Mouse (Mus musculus) kidney, adult 8-10 months (tissue): ENCODE measurements around the gene Kctd21.
A peak's percentile ranks its signal among the peaks of the same experiment; 100 is the strongest.

Source experiments
- DNase-seq, 2 experiments: peaks; one replicate each; pipeline ENCODE4 v3.0.0; 2022

Kctd21 gene

GRCm38 (mm10) chr7:97324342-97324741 is 7.8 kb upstream of the Kctd21 start:
- no peak for DNase-seq

- no peak for DNase-seq
These were observed 6.8 kb upstream of the Kctd21 start for GRCm38 (mm10) chr7:97325156-97325985.

DNA sequence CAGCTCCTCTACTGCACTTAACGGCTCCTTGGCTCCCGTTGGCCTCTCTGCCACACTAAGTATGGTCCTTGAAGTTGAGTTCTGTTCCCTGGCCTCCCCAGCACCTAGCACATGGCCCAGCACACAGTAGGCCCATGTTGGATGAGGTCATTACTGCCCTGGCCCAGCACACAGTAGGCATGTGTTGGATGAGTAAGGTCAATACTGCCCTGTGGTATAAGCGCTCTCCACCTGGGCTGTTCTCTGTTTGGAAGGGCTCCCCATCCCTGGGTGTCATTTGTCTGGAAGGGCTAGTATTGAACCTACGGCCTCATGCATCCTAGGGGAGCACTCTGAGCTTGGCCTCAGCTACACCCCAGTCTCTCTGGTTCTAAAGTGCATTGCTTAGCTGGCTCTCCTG is 4.8 kb upstream of the Kctd21 start:
- no peak for DNase-seq

DNA sequence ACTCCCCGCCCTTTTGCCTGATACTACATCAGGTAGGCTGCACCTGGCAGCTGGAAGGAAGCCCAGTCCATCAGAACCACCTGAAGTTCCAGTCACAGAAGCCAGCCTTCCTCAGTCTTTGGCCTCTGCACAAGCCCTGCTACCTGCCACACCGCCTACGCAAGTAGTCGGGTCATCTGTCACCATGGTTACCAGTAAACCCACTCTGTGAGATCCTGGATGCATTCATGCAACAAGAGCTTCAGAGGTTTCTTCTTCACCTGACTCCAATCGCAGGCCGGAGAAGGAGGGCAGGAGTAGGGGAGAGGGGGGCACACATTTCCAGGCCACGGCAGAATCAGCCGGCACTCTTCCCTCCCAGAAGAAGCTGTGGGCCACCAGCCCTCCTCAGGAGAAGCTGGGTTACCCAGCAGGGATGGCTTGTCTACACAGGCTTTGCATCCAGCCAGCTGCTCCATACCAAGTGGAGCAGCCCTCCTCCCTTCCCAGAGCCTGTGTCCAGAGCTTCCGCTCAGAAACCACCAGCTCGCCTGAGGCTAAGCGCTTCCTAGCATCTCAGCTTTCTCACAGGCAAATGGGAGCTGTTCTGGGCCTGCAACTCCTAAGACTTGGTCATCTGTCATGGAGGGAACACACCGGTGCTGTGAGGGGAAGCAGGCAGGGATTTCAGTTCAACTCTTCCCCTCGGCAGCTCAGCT is 3.1 kb upstream of the Kctd21 start:
- DNase-seq = no peak

DNA sequence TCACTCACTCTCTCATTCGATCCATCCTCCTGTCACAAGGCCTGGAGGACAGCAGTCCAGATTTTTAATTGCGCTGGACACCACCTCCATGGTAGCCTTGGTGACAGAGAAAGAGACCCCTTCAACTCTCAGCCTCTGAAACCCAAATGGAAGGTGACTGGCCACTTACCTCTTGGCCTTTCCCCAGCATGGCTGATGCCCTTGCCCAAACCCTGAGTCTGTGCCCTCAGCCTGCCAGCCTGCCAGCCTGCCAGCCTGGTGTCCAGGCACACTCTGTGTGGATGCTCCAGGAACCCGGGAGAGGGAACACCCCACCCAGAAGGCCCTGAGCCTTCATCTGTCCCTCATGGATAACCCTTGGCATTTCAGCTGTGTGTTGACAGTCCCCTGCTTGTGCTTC is 2.5 kb upstream of the Kctd21 start:
- DNase-seq = no peak

DNA sequence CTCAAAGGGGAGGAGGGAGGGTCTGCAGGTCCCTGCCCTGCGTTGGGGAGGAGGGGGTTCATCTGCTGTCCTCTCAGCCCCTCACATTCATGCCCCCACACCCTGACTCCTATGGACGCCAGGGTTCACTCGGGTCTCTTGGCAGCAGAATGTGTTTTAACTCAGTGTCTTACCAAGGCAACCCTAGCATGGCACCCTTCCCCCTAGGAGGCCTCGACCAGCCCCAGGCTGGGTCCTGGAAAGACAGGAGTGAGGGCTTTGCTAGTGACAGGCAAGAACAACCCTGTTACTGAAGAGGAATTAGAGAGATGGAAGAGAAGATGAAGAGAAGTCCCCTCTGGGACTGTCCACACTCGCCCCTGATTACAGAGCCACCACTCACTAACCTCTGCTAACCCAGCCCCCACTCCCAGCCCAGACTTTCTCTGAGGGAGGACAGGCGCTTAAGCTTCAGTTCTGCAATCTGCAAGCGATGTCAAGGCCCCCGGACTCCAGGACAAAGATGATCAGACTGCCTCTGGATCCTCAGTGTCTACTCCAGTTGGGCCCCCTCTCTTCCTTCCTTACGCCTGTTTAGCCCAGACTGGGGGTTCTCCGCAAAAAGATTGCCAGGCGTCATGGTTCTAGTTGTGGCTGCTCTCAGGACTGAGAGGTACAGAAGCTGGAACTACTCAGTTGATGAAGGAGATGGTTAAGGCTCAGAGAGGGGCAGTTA is 1.0 kb upstream of the Kctd21 start:
- no peak for DNase-seq

DNA sequence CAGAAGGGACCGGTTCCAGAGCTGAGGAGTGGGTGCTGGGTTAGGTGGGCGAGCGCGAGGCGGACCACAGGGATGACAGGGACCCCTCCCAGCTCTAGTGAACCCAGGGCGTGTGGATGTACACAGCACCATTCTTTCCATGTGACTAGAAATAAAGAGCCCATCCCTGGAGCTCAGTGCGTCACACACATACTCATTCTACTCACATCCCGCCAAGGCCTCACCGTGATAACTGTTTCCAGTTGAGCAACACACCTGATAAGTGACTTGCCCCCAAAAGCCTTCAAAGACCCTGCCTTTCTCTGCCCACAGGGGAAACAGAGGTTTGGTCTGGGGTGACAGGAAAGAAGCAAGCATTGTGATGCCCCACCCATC is 527 bp downstream of the Kctd21 start:
- no peak for DNase-seq

- no peak for DNase-seq
These were observed 1.2 kb downstream of the Kctd21 start for GRCm38 (mm10) chr7:97333113-97333898.

DNA sequence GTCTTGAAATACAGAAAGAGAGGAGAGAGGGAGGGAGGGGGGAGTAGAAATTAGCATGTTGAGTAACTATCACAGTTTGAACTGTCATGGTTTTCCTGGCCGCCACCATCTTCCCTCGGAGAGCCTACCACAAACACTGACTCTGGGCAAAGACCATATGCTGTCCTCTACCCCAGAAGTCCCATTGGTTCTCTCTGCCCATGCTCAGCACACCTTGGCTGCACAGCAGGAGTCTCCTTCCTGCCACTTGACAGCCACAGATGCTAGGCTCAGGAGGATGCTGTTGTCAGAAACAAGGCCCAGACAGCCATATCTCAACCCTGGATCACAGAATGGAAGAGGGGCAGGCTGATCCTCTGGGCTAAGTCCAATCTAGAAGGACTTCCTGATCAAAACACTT is 2.3 kb downstream of the Kctd21 start:
- no peak for DNase-seq

GRCm38 (mm10) chr7:97336678-97337077 is 4.6 kb downstream of the Kctd21 start:
- no peak for DNase-seq

DNA sequence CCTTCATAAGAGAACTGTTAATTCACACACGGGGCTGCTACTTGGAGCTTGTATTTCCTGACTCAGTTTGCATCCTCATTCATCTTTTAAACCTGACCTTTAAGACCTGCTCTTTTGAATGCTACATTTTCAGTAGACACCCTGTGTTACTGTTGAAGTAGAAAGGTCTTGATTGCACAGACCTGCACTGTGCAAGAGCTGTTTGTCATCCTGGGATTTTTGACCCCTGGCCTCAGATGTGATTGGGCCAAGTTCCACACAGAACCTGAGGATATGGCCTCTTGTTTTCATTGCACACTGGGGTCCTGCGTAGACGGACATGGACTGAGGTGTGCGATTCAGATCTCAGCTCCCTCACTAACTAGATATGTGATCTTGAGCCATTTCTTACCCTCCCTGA is 6.5 kb downstream of the Kctd21 start:
- DNase-seq = no peak

- no peak for DNase-seq
These were observed 7.5 kb downstream of the Kctd21 start for GRCm38 (mm10) chr7:97339623-97340022.

GRCm38 (mm10) chr7:97340907-97341849 is 9.1 kb downstream of the Kctd21 start:
- peak in 1 of 2 experiments; percentile 15 for DNase-seq

- DNase-seq = no peak
These were observed 10.8 kb downstream of the Kctd21 start for GRCm38 (mm10) chr7:97342961-97343360.

DNA sequence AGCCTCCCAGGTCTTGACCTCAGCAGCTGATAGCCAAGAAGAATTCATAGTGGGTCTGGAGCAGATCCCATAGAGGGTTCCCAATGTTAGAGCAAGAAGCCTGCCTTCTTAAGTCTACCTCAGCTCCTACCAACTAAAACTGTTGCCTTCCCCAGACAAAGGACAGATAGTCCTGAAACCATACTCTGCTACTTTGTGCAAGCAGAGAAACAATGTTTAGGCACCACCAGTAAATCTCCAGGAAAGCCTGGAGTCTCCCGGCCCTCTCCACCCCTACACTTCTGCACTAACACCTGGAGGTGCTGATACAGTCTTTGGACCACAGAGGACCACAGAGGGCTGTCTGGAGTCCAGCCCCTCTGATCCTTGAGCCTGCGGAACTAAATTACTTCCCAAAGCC is 12.5 kb downstream of the Kctd21 start:
- no peak for DNase-seq

GRCm38 (mm10) chr7:97345229-97345871 is 13.2 kb downstream of the Kctd21 start:
- DNase-seq = no peak

GRCm38 (mm10) chr7:97346111-97346821 is 14.1 kb downstream of the Kctd21 start:
- DNase-seq = no peak

GRCm38 (mm10) chr7:97346822-97347166 is 14.7 kb downstream of the Kctd21 start:
- no peak for DNase-seq

GRCm38 (mm10) chr7:97347464-97347863 is 15.3 kb downstream of the Kctd21 start:
- DNase-seq = no peak

DNA sequence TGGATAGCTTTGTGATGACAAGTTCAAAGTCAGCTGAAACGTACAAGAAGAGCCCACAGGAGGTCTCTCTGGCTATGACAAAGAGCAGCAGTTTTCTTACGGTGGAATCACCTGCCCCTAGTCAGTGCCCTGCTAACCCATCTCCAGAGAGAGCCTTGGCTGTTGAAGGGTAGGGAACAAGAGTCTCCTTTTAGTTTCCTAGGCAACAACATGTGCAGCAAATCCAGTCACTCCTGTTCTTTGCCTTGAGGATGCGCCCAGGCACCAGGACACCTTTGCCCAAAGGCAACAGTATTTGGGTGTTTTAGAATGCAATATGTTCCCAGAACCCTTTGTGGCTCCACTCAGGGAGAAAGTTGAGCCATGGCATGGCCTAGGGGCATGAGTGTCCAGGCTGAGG is 16.2 kb downstream of the Kctd21 start:
- DNase-seq = no peak

GRCm38 (mm10) chr7:97348836-97349235 is 16.7 kb downstream of the Kctd21 start:
- DNase-seq = no peak
